Comparison of ENCODE assay signal across 15 mouse cellular contexts in genomic region chr5:33239111-33239714, GRCm38 (mm10). TPM values are rescaled to one million over a fixed set of nuclear protein-coding genes. Genes with fewer than 3 reads are reported as not detected.
DNase-seq lines count a peak whose midpoint lies in the region; ATAC-seq and TF ChIP-seq lines count a peak whose summit lies in the region.
"Had no signal": no experiment of that assay in that cellular context is flagged by ENCODE, and none has a peak within 500 bp of the region (broad histone marks: within the 10 kb centered on the region; RNA-seq: fewer than 3 reads in every experiment).

No protein-coding gene starts in this region.

- H3K27me3 ChIP-seq in cerebellum, adult 2 months (ENCODE audit: control insufficient read depth, insufficient read depth, low read length): no peaks in the 10 kb centered on the region
- no peaks in the 10 kb centered on the region for H3K27me3 ChIP-seq in heart, embryonic 14.5 days (ENCODE audit: control insufficient read depth, insufficient read depth, low read length)
- no peaks in the 10 kb centered on the region for H3K27me3 ChIP-seq in limb, embryonic 14.5 days (ENCODE audit: control insufficient read depth, insufficient read depth, low read length)
- no peaks in the 10 kb centered on the region for H3K27me3 ChIP-seq in kidney, embryonic 16.5 days (ENCODE audit: insufficient read depth, low read length)

- DNase-seq in cerebellum, postnatal 10 days: peak; percentile 32 to 51
- no peak for DNase-seq in cerebellum, adult 2 months
- DNase-seq in heart, postnatal 36 days: no peak
- DNase-seq in MN1 (ENCODE audit: low spot score): peak; percentile 43
- peak; percentile 66 for DNase-seq in limb, embryonic 14.5 days (ENCODE audit: low spot score)
- DNase-seq in thymus, postnatal 4 days: no peak
- DNase-seq: adrenal gland, adult 8-10 months; cerebellum, adult 9-10 months; kidney, postnatal 36 days; right cerebral cortex, postnatal 4 days; thymus, postnatal 25 days had no signal

- intact Hi-C loops in heart, postnatal 36 days (cut with DNase I): no loop called here

- peaks cover 29% of the 10 kb centered on the region for H3K4me1 ChIP-seq in cerebellum, adult 2 months (ENCODE audit: control insufficient read depth, insufficient read depth, low read length)
- H3K4me1 ChIP-seq in heart, embryonic 14.5 days (ENCODE audit: control insufficient read depth in 2 of 2, insufficient read depth in 2 of 2, low read length in 2 of 2): peaks cover 30 to 48% of the 10 kb centered on the region in 2 experiments
- peaks cover 12% of the 10 kb centered on the region; the same call in 1 of the 2 replicates for H3K4me1 ChIP-seq in limb, embryonic 14.5 days (ENCODE audit: control insufficient read depth, insufficient read depth, low read length)
- H3K4me1 ChIP-seq in kidney, embryonic 16.5 days (ENCODE audit: insufficient read depth, low read length): peaks cover 6% of the 10 kb centered on the region

- WGBS in cerebellum, adult 2 months: 69% methylated on average over 3 of the region's 3 CpGs
- WGBS in heart, embryonic 14.5 days: 67% methylated on average over 3 of the region's 3 CpGs
- WGBS in limb, embryonic 14.5 days: 41% methylated on average over 3 of the region's 3 CpGs
- WGBS in kidney, embryonic 16.5 days: 71% methylated on average over 3 of the region's 3 CpGs

- H3K27ac ChIP-seq in cerebellum, adult 2 months (ENCODE audit: insufficient read depth, low read length): no peak overlapping the region; the same call in 1 of the 2 replicates
- peak overlapping the region; percentile 28 to 59; a peak in 2 of 4 replicates for H3K27ac ChIP-seq in heart, embryonic 14.5 days (replicated peaks in 1 of 2; ENCODE audit: control insufficient read depth in 1 of 2, insufficient read depth in 1 of 2, low read depth in 2 of 2, low read length in 2 of 2)
- peak overlapping the region; percentile 63 for H3K27ac ChIP-seq in limb, embryonic 14.5 days (replicated peaks; ENCODE audit: low read depth, low read length)
- H3K27ac ChIP-seq in kidney, embryonic 16.5 days (ENCODE audit: low read length): no peak overlapping the region
- H3K27ac ChIP-seq: midbrain, embryonic 10.5 days had no signal

- 0 out of 2 replicates have a peak overlapping the region, but pooled peaks have one; percentile 12 for H3K9ac ChIP-seq in heart, embryonic 14.5 days (ENCODE audit: low read length)
- H3K9ac ChIP-seq in limb, embryonic 14.5 days (ENCODE audit: low read depth, low read length, severe bottlenecking): no peak overlapping the region
- H3K9ac ChIP-seq in kidney, embryonic 16.5 days (replicated peaks; ENCODE audit: low read length): no peak overlapping the region

- TF ChIP-seq POLR2A in cerebellum, adult 2 months (IDR thresholded peaks at IDR 0.05; ENCODE audit: borderline replicate concordance, insufficient read depth, low read length): no peak
- TF ChIP-seq POLR2A in limb, embryonic 14.5 days (IDR thresholded peaks at IDR 0.05; ENCODE audit: borderline replicate concordance, extremely low read depth, insufficient read depth, insufficient read length): no peak

- H3K36me3 ChIP-seq in heart, embryonic 14.5 days (ENCODE audit: control insufficient read depth, insufficient read depth, low read length): peaks cover 8% of the 10 kb centered on the region; the same call in 1 of the 2 replicates
- H3K36me3 ChIP-seq in limb, embryonic 14.5 days (ENCODE audit: control insufficient read depth, insufficient read depth, low read length): peaks cover 4% of the 10 kb centered on the region; the same call in 1 of the 2 replicates
- H3K36me3 ChIP-seq in kidney, embryonic 16.5 days (ENCODE audit: insufficient read depth, low read length): peaks cover 7% of the 10 kb centered on the region; the same call in 1 of the 2 replicates

- no peak for ATAC-seq in heart, embryonic 14.5 days (ENCODE audit: insufficient number of reproducible peaks, insufficient read depth, low FRiP score, low read depth)
- peak; percentile 34 for ATAC-seq in limb, embryonic 14.5 days (ENCODE audit: low FRiP score, low read depth)
- no peak for ATAC-seq in kidney, embryonic 16.5 days (ENCODE audit: low FRiP score, low TSS enrichment)

- no peak for TF ChIP-seq CTCF in cerebellum, adult 2 months (IDR thresholded peaks at IDR 0.05; ENCODE audit: borderline replicate concordance, insufficient read depth, low read depth, low read length)

- no peaks in the 10 kb centered on the region for H3K9me3 ChIP-seq in heart, embryonic 14.5 days (ENCODE audit: control insufficient read depth, low read length)
- H3K9me3 ChIP-seq in limb, embryonic 14.5 days (ENCODE audit: control insufficient read depth, low read length): no peaks in the 10 kb centered on the region
- no peaks in the 10 kb centered on the region for H3K9me3 ChIP-seq in kidney, embryonic 16.5 days (ENCODE audit: low read length)
- H3K9me3 ChIP-seq: midbrain, embryonic 10.5 days had no signal

- no peak overlapping the region for H3K4me2 ChIP-seq in heart, embryonic 14.5 days (ENCODE audit: low read length)
- H3K4me2 ChIP-seq in limb, embryonic 14.5 days (replicated peaks; ENCODE audit: low read depth, low read length, severe bottlenecking): no peak overlapping the region
- H3K4me2 ChIP-seq in kidney, embryonic 16.5 days (replicated peaks; ENCODE audit: low read depth, low read length): no peak overlapping the region

- H3K4me3 ChIP-seq in cerebellum, adult 2 months (replicated peaks; ENCODE audit: insufficient read depth, low read depth, low read length): no peak overlapping the region
- no peak overlapping the region for H3K4me3 ChIP-seq in heart, embryonic 14.5 days (ENCODE audit: control insufficient read depth in 1 of 2, insufficient read depth in 1 of 2, low read depth in 1 of 2, low read length in 2 of 2)
- H3K4me3 ChIP-seq in limb, embryonic 14.5 days (replicated peaks; ENCODE audit: low read length): no peak overlapping the region
- no peak overlapping the region for H3K4me3 ChIP-seq in kidney, embryonic 16.5 days (ENCODE audit: low read length)
- H3K4me3 ChIP-seq: midbrain, embryonic 10.5 days; myocyte had no signal

RNA-seq across cellular contexts. Expression of gene Spon2, which starts 21.0 kb away (rescaled TPM):
- polyA plus RNA-seq in cerebellum, adult 2 months (2012; rRNA removed): 0.21 and 0.33 TPM in 2 replicates
- polyA plus RNA-seq in heart, embryonic 14.5 days (2014; fragmentation: Nextera tagmentation; extraction: Ambion mirVana): 72.8 and 79.4 TPM in 2 replicates
- total RNA-seq in heart, postnatal 36 days (2021): 1 to 10 TPM; 2.1 to 2.6 TPM
- polyA plus RNA-seq in limb, embryonic 14.5 days (2012; rRNA removed): 26.0 and 28.8 TPM in 2 replicates
- polyA plus RNA-seq in limb, embryonic 14.5 days (2014; fragmentation: Nextera tagmentation; extraction: Ambion mirVana): 23.1 and 23.9 TPM in 2 replicates
- polyA plus RNA-seq in kidney, embryonic 16.5 days (2015; fragmentation: Nextera tagmentation; extraction: Ambion mirVana): 7.9 and 10.9 TPM in 2 replicates

RNA-seq across cellular contexts. Expression of gene Ctbp1, which starts 35.6 kb away (rescaled TPM):
- polyA plus RNA-seq in cerebellum, adult 2 months (2012; rRNA removed): 325 and 334 TPM in 2 replicates
- polyA plus RNA-seq in heart, embryonic 14.5 days (2014; fragmentation: Nextera tagmentation; extraction: Ambion mirVana): 238 and 245 TPM in 2 replicates
- 100 to 1,000 TPM; 213 to 214 TPM for total RNA-seq in heart, postnatal 36 days (2021)
- polyA plus RNA-seq in limb, embryonic 14.5 days (2012; rRNA removed): 266 and 270 TPM in 2 replicates
- 341 and 376 TPM in 2 replicates for polyA plus RNA-seq in limb, embryonic 14.5 days (2014; fragmentation: Nextera tagmentation; extraction: Ambion mirVana)
- 312 and 350 TPM in 2 replicates for polyA plus RNA-seq in kidney, embryonic 16.5 days (2015; fragmentation: Nextera tagmentation; extraction: Ambion mirVana)

Comparison
In these comparisons a context has a peak if more than half of its experiments do, and no peak if none do; other contexts are left out.
1. DNase-seq: peak in cerebellum, postnatal 10 days (2 of 2), MN1 (single experiment) and limb, embryonic 14.5 days (single experiment); none in cerebellum, adult 2 months (0 of 2), heart, postnatal 36 days (0 of 2) and thymus, postnatal 4 days (single experiment).
2. H3K27ac ChIP-seq: peak in heart, embryonic 14.5 days (2 of 2) and limb, embryonic 14.5 days (single experiment); none in cerebellum, adult 2 months (single experiment) and kidney, embryonic 16.5 days (single experiment).